Comparison of ENCODE assay signal across 8 mouse cellular contexts in genomic region chr7:45154993-45155514, GRCm38 (mm10). TPM values are rescaled to one million over a fixed set of nuclear protein-coding genes. Genes with fewer than 3 reads are reported as not detected.
A peak's percentile ranks its signal among the peaks of the same experiment; 100 is the strongest.
DNase-seq lines count a peak whose midpoint lies in the region; ATAC-seq and TF ChIP-seq lines count a peak whose summit lies in the region.
"Had no signal": no experiment of that assay in that cellular context is flagged by ENCODE, and none has a peak within 500 bp of the region (broad histone marks: within the 10 kb centered on the region; RNA-seq: fewer than 3 reads in every experiment).

No protein-coding gene starts in this region.

- TF ChIP-seq CTCF in E14TG2a.4 (conservative IDR thresholded peaks at IDR 0.05; ENCODE audit: low read length): peak; percentile 69

- H3K36me3 ChIP-seq in E14TG2a.4 (ENCODE audit: insufficient read depth, low read length): peaks cover 45% of the 10 kb centered on the region
- peaks cover 6% of the 10 kb centered on the region; the same call in 1 of the 2 replicates for H3K36me3 ChIP-seq in heart, embryonic 11.5 days (ENCODE audit: control insufficient read depth, insufficient read depth, low read length)
- H3K36me3 ChIP-seq in kidney, embryonic 16.5 days (ENCODE audit: insufficient read depth, low read length): peaks cover 15% of the 10 kb centered on the region

- 0 out of 2 replicates have a peak, but pooled peaks have one; percentile 0 for ATAC-seq in heart, embryonic 11.5 days (replicated peaks; ENCODE audit: insufficient number of reproducible peaks, low FRiP score, low TSS enrichment)
- no peak for ATAC-seq in kidney, embryonic 16.5 days (ENCODE audit: low FRiP score, low TSS enrichment)
- 0 out of 2 replicates have a peak, but pooled peaks have one; percentile 35 for ATAC-seq in megakaryocyte, adult 5-6 weeks (ENCODE audit: poor library complexity, severe bottlenecking)

- WGBS in heart, embryonic 11.5 days (ENCODE audit: insufficient replicate concordance): 69% methylated on average over 12 of the region's 12 CpGs
- WGBS in kidney, embryonic 16.5 days: 76% methylated on average over 12 of the region's 12 CpGs

- H3K4me2 ChIP-seq in heart, embryonic 11.5 days: peak overlapping the region; percentile 91
- H3K4me2 ChIP-seq in kidney, embryonic 16.5 days (replicated peaks; ENCODE audit: low read depth, low read length): peak overlapping the region; percentile 68

- H3K27me3 ChIP-seq in E14TG2a.4 (ENCODE audit: insufficient read depth, low read length): no peaks in the 10 kb centered on the region
- H3K27me3 ChIP-seq in heart, embryonic 11.5 days (ENCODE audit: control insufficient read depth, insufficient read depth, low read length): no peaks in the 10 kb centered on the region
- H3K27me3 ChIP-seq in kidney, embryonic 16.5 days (ENCODE audit: insufficient read depth, low read length): no peaks in the 10 kb centered on the region

- DNase-seq in A20 (ENCODE audit: low read depth, low spot score): peak; percentile 94
- DNase-seq in cerebellum, postnatal 14 days: peak; percentile 70 to 88
- peak; percentile 34 to 78 for DNase-seq in spleen, postnatal 10 days (ENCODE audit: low spot score in 2 of 2)

- peak overlapping the region; percentile 89 for H3K4me3 ChIP-seq in E14TG2a.4 (replicated peaks; ENCODE audit: low read length)
- H3K4me3 ChIP-seq in heart, embryonic 11.5 days (ENCODE audit: low read depth, low read length): peak overlapping the region; percentile 74
- H3K4me3 ChIP-seq in kidney, embryonic 16.5 days (ENCODE audit: low read length): peak overlapping the region; percentile 77

- peak overlapping the region; percentile 34; the same call in 1 of the 2 replicates for H3K9ac ChIP-seq in heart, embryonic 11.5 days (ENCODE audit: low read depth, low read length)
- H3K9ac ChIP-seq in kidney, embryonic 16.5 days (replicated peaks; ENCODE audit: low read length): peak overlapping the region; percentile 95

- no peaks in the 10 kb centered on the region for H3K9me3 ChIP-seq in E14TG2a.4 (ENCODE audit: low read length)
- H3K9me3 ChIP-seq in heart, embryonic 11.5 days (replicated peaks; ENCODE audit: control insufficient read depth, low read length): no peaks in the 10 kb centered on the region
- H3K9me3 ChIP-seq in kidney, embryonic 16.5 days (ENCODE audit: low read length): no peaks in the 10 kb centered on the region

- H3K27ac ChIP-seq in heart, embryonic 11.5 days (ENCODE audit: low read depth, low read length): 0 out of 2 replicates have a peak overlapping the region, but pooled peaks have one; percentile 15
- no peak overlapping the region for H3K27ac ChIP-seq in kidney, embryonic 16.5 days (ENCODE audit: low read length)

- peaks cover 52% of the 10 kb centered on the region for H3K4me1 ChIP-seq in E14TG2a.4 (replicated peaks; ENCODE audit: low read depth, low read length)
- H3K4me1 ChIP-seq in heart, embryonic 11.5 days (ENCODE audit: control insufficient read depth, insufficient read depth, low read length): peaks cover 3% of the 10 kb centered on the region
- H3K4me1 ChIP-seq in kidney, embryonic 16.5 days (ENCODE audit: insufficient read depth, low read length): peaks cover 27% of the 10 kb centered on the region

RNA-seq across cellular contexts. Expression of gene Aldh16a1, which starts 0.7 kb away (rescaled TPM):
- polyA plus RNA-seq in heart, embryonic 11.5 days (2014; fragmentation: Nextera tagmentation; extraction: Ambion mirVana): 28.7 and 28.9 TPM in 2 replicates
- 81.2 and 88.6 TPM in 2 replicates for polyA plus RNA-seq in kidney, embryonic 16.5 days (2015; fragmentation: Nextera tagmentation; extraction: Ambion mirVana)
- total RNA-seq in megakaryocyte, adult 5-6 weeks (2015): 68.0 and 72.0 TPM in 2 replicates
- 26.9 and 33.7 TPM in 2 replicates for total RNA-seq in megakaryocyte, adult 5-6 weeks (2017)

RNA-seq across cellular contexts. Expression of gene Pih1d1, which starts 1.0 kb away (rescaled TPM):
- polyA plus RNA-seq in heart, embryonic 11.5 days (2014; fragmentation: Nextera tagmentation; extraction: Ambion mirVana): 99.1 and 99.6 TPM in 2 replicates
- 109 and 112 TPM in 2 replicates for polyA plus RNA-seq in kidney, embryonic 16.5 days (2015; fragmentation: Nextera tagmentation; extraction: Ambion mirVana)
- 131 and 132 TPM in 2 replicates for total RNA-seq in megakaryocyte, adult 5-6 weeks (2015)
- 43.9 and 51.4 TPM in 2 replicates for total RNA-seq in megakaryocyte, adult 5-6 weeks (2017)

RNA-seq across cellular contexts. Expression of gene Slc17a7, which starts 8.7 kb away (rescaled TPM):
- polyA plus RNA-seq in heart, embryonic 11.5 days (2014; fragmentation: Nextera tagmentation; extraction: Ambion mirVana): 3.0 and 3.7 TPM in 2 replicates
- 0.19 and 0.42 TPM in 2 replicates for polyA plus RNA-seq in kidney, embryonic 16.5 days (2015; fragmentation: Nextera tagmentation; extraction: Ambion mirVana)
- 0.18 TPM in 1 of 2 replicates, not detected in the other for total RNA-seq in megakaryocyte, adult 5-6 weeks (2015)
- total RNA-seq in megakaryocyte, adult 5-6 weeks (2017): not detected in 2 replicates

RNA-seq across cellular contexts. Expression of gene Flt3l, which starts 18.8 kb away (rescaled TPM):
- 1.6 and 2.5 TPM in 2 replicates for polyA plus RNA-seq in heart, embryonic 11.5 days (2014; fragmentation: Nextera tagmentation; extraction: Ambion mirVana)
- 0.95 and 1.9 TPM in 2 replicates for polyA plus RNA-seq in kidney, embryonic 16.5 days (2015; fragmentation: Nextera tagmentation; extraction: Ambion mirVana)
- total RNA-seq in megakaryocyte, adult 5-6 weeks (2015): 22.7 and 29.0 TPM in 2 replicates
- total RNA-seq in megakaryocyte, adult 5-6 weeks (2017): 17.4 and 17.6 TPM in 2 replicates

RNA-seq across cellular contexts. Expression of gene Gm45713, which starts 19.0 kb away (rescaled TPM):
- polyA plus RNA-seq in heart, embryonic 11.5 days (2014; fragmentation: Nextera tagmentation; extraction: Ambion mirVana): 0.21 TPM in 2 replicates
- 0.18 TPM in 1 of 2 replicates, not detected in the other for polyA plus RNA-seq in kidney, embryonic 16.5 days (2015; fragmentation: Nextera tagmentation; extraction: Ambion mirVana)
- total RNA-seq in megakaryocyte, adult 5-6 weeks (2015): not detected in 2 replicates
- total RNA-seq in megakaryocyte, adult 5-6 weeks (2017): not detected in 2 replicates
- total RNA-seq: left cerebral cortex, postnatal 36 days had no signal
